Mouse (Mus musculus) kidney, embryonic 15.5 days (tissue): Measurements from ENCODE around the gene Lmbrd1. TPM values are rescaled to one million over a fixed set of nuclear protein-coding genes. Genes with fewer than 3 reads are reported as not detected.
"Not testable (repeated sequence)": the region's sequence is repeated elsewhere in the genome, so short reads cannot be mapped to it uniquely, and the experiment has no call there.

ENCODE experiments used
- ATAC-seq: fragments of 200-750 bp; cut with Nextera tagmentation; replicated peaks from 2 replicates; pipeline ENCODE4 v1.8.0; 2017; ENCODE audit warnings: moderate TSS enrichment; ENCODE audit not compliant: low FRiP score
- H3K27ac ChIP-seq: fragments of 300-500 bp; sonication (generic); 2 replicates; pipeline ENCODE4 v1.5.1; 2015; ENCODE audit warnings: mild to moderate bottlenecking, inconsistent platforms
- H3K27me3 ChIP-seq: fragments of 300-500 bp; sonication (generic); 2 replicates; pipeline ENCODE4 v1.6.1; 2015; ENCODE audit warnings: inconsistent platforms
- H3K36me3 ChIP-seq: fragments of 300-500 bp; sonication (generic); 2 replicates; pipeline ENCODE4 v1.6.1; 2015; ENCODE audit warnings: inconsistent platforms
- H3K4me1 ChIP-seq: fragments of 300-500 bp; sonication (generic); 2 replicates; pipeline ENCODE4 v1.6.1; 2015; ENCODE audit warnings: inconsistent platforms
- H3K4me2 ChIP-seq: fragments of 300-500 bp; sonication (generic); 2 replicates; pipeline ENCODE4 v1.6.1; 2015; ENCODE audit warnings: moderate library complexity, mild to moderate bottlenecking, inconsistent platforms
- H3K4me3 ChIP-seq: fragments of 300-500 bp; sonication (generic); replicated peaks from 2 replicates; pipeline ENCODE4 v1.5.1; 2015; ENCODE audit warnings: mild to moderate bottlenecking, inconsistent platforms
- H3K9ac ChIP-seq: fragments of 300-500 bp; sonication (generic); 2 replicates; pipeline ENCODE4 v1.6.1; 2015; ENCODE audit warnings: mild to moderate bottlenecking, inconsistent platforms
- H3K9me3 ChIP-seq: fragments of 300-500 bp; sonication (generic); replicated peaks from 2 replicates; pipeline ENCODE4 v1.6.1; 2016; ENCODE audit warnings: inconsistent platforms
- WGBS: fragments of 180-500 bp; shearing (Covaris S2); methylation state at CpG from one replicate; pipeline ENCODE4 v1.1.7; 2015; ENCODE audit warnings: mixed read lengths; 5-methylcytosine and 5-hydroxymethylcytosine counted together
- polyA plus RNA-seq: library from polyadenylated mRNA; unstranded; fragments of >200 nt; fragmentation: Nextera tagmentation; extraction: Ambion mirVana; gene quantifications from 2 replicates; pipeline ENCODE4 v1.2.1, GENCODE M21; 2015

The Lmbrd1 gene
- polyA plus RNA-seq = 31.8 and 34.9 TPM in 2 replicates

GRCm38 (mm10) chr1:24678205-24678917, at the start of gene Lmbrd1:
Gene Lmbrd1, plus strand, starts transcription at chr1:24678630.
- Histone ChIP-seq H3K4me2 (peak within 1 kb of the TSS; percentile 63), H3K9ac (peak within 1 kb of the TSS; percentile 63), H3K9me3 (no peaks in the 10 kb centered on the region), H3K4me3 (peak within 1 kb of the TSS; percentile 66), H3K27ac (peak within 1 kb of the TSS; percentile 82), H3K36me3 (no peaks in the 10 kb centered on the region), H3K27me3 (no peaks in the 10 kb centered on the region), H3K4me1 (peaks cover 6% of the 10 kb centered on the region)
- peak; percentile 96 for ATAC-seq
- WGBS = 1% methylated on average over 54 of the region's 54 CpGs

GRCm38 (mm10) chr1:24633553-24634132, 44.8 kb upstream of the Lmbrd1 start:
- Histone ChIP-seq H3K9ac (no peak overlapping the region), H3K4me2 (peak overlapping the region; percentile 35)
- no peak for ATAC-seq

GRCm38 (mm10) chr1:24650100-24650499, 28.3 kb upstream of the Lmbrd1 start:
- ATAC-seq = no peak
- Histone ChIP-seq H3K4me2 (no peak overlapping the region), H3K4me1 (no peaks in the 10 kb centered on the region), H3K4me3 (no peak overlapping the region), H3K27me3 (no peaks in the 10 kb centered on the region), H3K36me3 (no peaks in the 10 kb centered on the region), H3K27ac (no peak overlapping the region), H3K9ac (no peak overlapping the region), H3K9me3 (no peaks in the 10 kb centered on the region)
- 27% methylated on average over 2 of the region's 2 CpGs for WGBS

More at GRCm38 (mm10) chr1:24633553-24634132, 44.8 kb upstream of the Lmbrd1 start:
- Histone ChIP-seq H3K27ac (no peak overlapping the region), H3K36me3 (no peaks in the 10 kb centered on the region), H3K27me3 (peaks cover 2% of the 10 kb centered on the region; the same call in 1 of the 2 replicates), H3K4me3 (no peak overlapping the region), H3K9me3 (no peaks in the 10 kb centered on the region), H3K4me1 (no peaks in the 10 kb centered on the region)
- 35% methylated on average over 14 of the region's 14 CpGs for WGBS

- H3K27me3 ChIP-seq = no peaks in the 10 kb centered on the region
- H3K9me3 ChIP-seq = no peaks in the 10 kb centered on the region
- 73% methylated on average over 1 of the region's 1 CpGs for WGBS
- H3K4me2 ChIP-seq = no peak overlapping the region
- no peaks in the 10 kb centered on the region for H3K4me1 ChIP-seq
- no peak overlapping the region for H3K9ac ChIP-seq
- no peak overlapping the region for H3K27ac ChIP-seq
- no peak for ATAC-seq
- H3K36me3 ChIP-seq = no peaks in the 10 kb centered on the region
- no peak overlapping the region for H3K4me3 ChIP-seq
Measured at GRCm38 (mm10) chr1:24659914-24660313, 18.5 kb upstream of the Lmbrd1 start.

- not testable (repeated sequence) for H3K27ac ChIP-seq, H3K4me1 ChIP-seq, H3K36me3 ChIP-seq, H3K4me2 ChIP-seq, H3K27me3 ChIP-seq, H3K9ac ChIP-seq, H3K4me3 ChIP-seq, ATAC-seq, H3K9me3 ChIP-seq
Measured at GRCm38 (mm10) chr1:24660662-24661061, 17.8 kb upstream of the Lmbrd1 start.

GRCm38 (mm10) chr1:24661551-24661950, 16.9 kb upstream of the Lmbrd1 start:
- H3K27ac ChIP-seq = no peak overlapping the region
- no peak overlapping the region for H3K9ac ChIP-seq
- H3K36me3 ChIP-seq = no peaks in the 10 kb centered on the region
- no peaks in the 10 kb centered on the region for H3K4me1 ChIP-seq
- no peak for ATAC-seq
- H3K27me3 ChIP-seq = no peaks in the 10 kb centered on the region
- no peak overlapping the region for H3K4me3 ChIP-seq
- H3K9me3 ChIP-seq = no peaks in the 10 kb centered on the region
- no peak overlapping the region for H3K4me2 ChIP-seq
- WGBS = 86% methylated on average over 3 of the region's 3 CpGs

GRCm38 (mm10) chr1:24664158-24664557, 14.3 kb upstream of the Lmbrd1 start:
- H3K9ac ChIP-seq = no peak overlapping the region
- H3K4me2 ChIP-seq = no peak overlapping the region
- H3K9me3 ChIP-seq = no peaks in the 10 kb centered on the region
- H3K36me3 ChIP-seq = no peaks in the 10 kb centered on the region
- no peaks in the 10 kb centered on the region for H3K4me1 ChIP-seq
- no peaks in the 10 kb centered on the region for H3K27me3 ChIP-seq
- ATAC-seq = no peak
- H3K27ac ChIP-seq = no peak overlapping the region
- no peak overlapping the region for H3K4me3 ChIP-seq

- Histone ChIP-seq H3K36me3 (no peaks in the 10 kb centered on the region), H3K4me3 (no peak overlapping the region)
- WGBS = 75% methylated on average over 3 of the region's 3 CpGs
Measured at GRCm38 (mm10) chr1:24673231-24673630, 5.2 kb upstream of the Lmbrd1 start.

GRCm38 (mm10) chr1:24677706-24678105, 724 bp upstream of the Lmbrd1 start:
- Histone ChIP-seq H3K9me3 (no peaks in the 10 kb centered on the region), H3K27me3 (no peaks in the 10 kb centered on the region), H3K27ac (no peak overlapping the region), H3K9ac (peak overlapping the region; percentile 34; the same call in 1 of the 2 replicates), H3K4me2 (peak overlapping the region; percentile 63), H3K4me1 (peaks cover 6% of the 10 kb centered on the region), H3K36me3 (no peaks in the 10 kb centered on the region), H3K4me3 (peak overlapping the region; percentile 66)
- ATAC-seq = peak; percentile 7; the same call in 1 of the 2 replicates
- 73% methylated on average over 9 of the region's 9 CpGs for WGBS

More at GRCm38 (mm10) chr1:24673231-24673630, 5.2 kb upstream of the Lmbrd1 start:
- no peak overlapping the region for H3K4me2 ChIP-seq
- no peaks in the 10 kb centered on the region for H3K27me3 ChIP-seq
- H3K4me1 ChIP-seq = no peaks in the 10 kb centered on the region
- ATAC-seq = no peak
- no peak overlapping the region for H3K27ac ChIP-seq
- H3K9me3 ChIP-seq = no peaks in the 10 kb centered on the region
- H3K9ac ChIP-seq = no peak overlapping the region

- H3K4me3 ChIP-seq = peak overlapping the region; percentile 66
- H3K27me3 ChIP-seq = no peaks in the 10 kb centered on the region
- WGBS = 1% methylated on average over 12 of the region's 13 CpGs
- peaks cover 6% of the 10 kb centered on the region for H3K4me1 ChIP-seq
- H3K36me3 ChIP-seq = no peaks in the 10 kb centered on the region
- no peak; the same call in 1 of the 2 replicates for ATAC-seq
- H3K27ac ChIP-seq = peak overlapping the region; percentile 82
- peak overlapping the region; percentile 63 for H3K9ac ChIP-seq
- H3K4me2 ChIP-seq = peak overlapping the region; percentile 63
- no peaks in the 10 kb centered on the region for H3K9me3 ChIP-seq
Measured at GRCm38 (mm10) chr1:24679071-24679470, 641 bp downstream of the Lmbrd1 start.

GRCm38 (mm10) chr1:24680991-24681390, 2.6 kb downstream of the Lmbrd1 start:
- H3K36me3 ChIP-seq = peaks cover 6% of the 10 kb centered on the region
- H3K27me3 ChIP-seq = no peaks in the 10 kb centered on the region
- no peak for ATAC-seq
- H3K27ac ChIP-seq = no peak overlapping the region
- no peak overlapping the region for H3K4me3 ChIP-seq
- H3K9ac ChIP-seq = no peak overlapping the region
- no peaks in the 10 kb centered on the region for H3K9me3 ChIP-seq
- no peak overlapping the region for H3K4me2 ChIP-seq
- WGBS = 95% methylated on average over 3 of the region's 3 CpGs
- H3K4me1 ChIP-seq = peaks cover 6% of the 10 kb centered on the region

- no peak for ATAC-seq
- H3K9ac ChIP-seq = no peak overlapping the region
- H3K9me3 ChIP-seq = no peaks in the 10 kb centered on the region
- H3K4me2 ChIP-seq = no peak overlapping the region
- H3K4me3 ChIP-seq = no peak overlapping the region
- H3K27me3 ChIP-seq = no peaks in the 10 kb centered on the region
- peaks cover 10% of the 10 kb centered on the region for H3K36me3 ChIP-seq
- 75% methylated on average over 3 of the region's 3 CpGs for WGBS
- H3K4me1 ChIP-seq = peaks cover 6% of the 10 kb centered on the region
- H3K27ac ChIP-seq = no peak overlapping the region
Measured at GRCm38 (mm10) chr1:24681946-24682345, 3.5 kb downstream of the Lmbrd1 start.
